Mouse (Mus musculus): ENCODE measurements around the gene Tas2r129. TPM values are rescaled to one million over a fixed set of nuclear protein-coding genes. Genes with fewer than 3 reads are reported as not detected.
"Not testable (repeated sequence)": the region's sequence is repeated elsewhere in the genome, so short reads cannot be mapped to it uniquely, and the experiment has no call there.

Tas2r129 gene
- not detected in 2 replicates for total RNA-seq (2017)

- ATAC-seq (replicated peaks; ENCODE audit: low read depth, poor library complexity, severe bottlenecking): no peak
These were observed at the start of gene Tas2r129 for GRCm38 (mm10) chr6:132950802-132951201. Gene Tas2r129, plus strand, starts transcription at chr6:132951102.

DNA sequence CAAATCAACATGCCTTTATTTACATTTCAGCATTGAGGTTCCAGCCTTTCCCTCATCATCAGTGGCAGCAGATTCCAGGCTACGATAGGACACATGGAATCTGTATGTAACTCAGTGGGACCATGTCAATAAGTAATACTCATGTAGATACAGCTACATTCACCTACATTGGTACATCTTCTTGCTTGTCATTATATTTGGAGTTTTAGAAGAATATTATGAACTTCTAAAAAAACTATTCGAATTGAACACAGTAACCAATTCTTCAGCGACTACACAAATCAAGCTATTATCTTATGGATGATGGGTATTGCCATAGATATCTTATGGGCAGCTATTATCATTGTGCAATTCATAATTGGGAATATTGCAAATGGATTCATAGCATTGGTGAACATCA, 41.6 kb upstream of the Tas2r129 start, which contains the start of gene Tas2r125:
Tas2r125 (plus strand) TSS at position 301 of the 400 bp plus-strand sequence.
- ATAC-seq (replicated peaks; ENCODE audit: low read depth, poor library complexity, severe bottlenecking): no peak

GRCm38 (mm10) chr6:132941376-132941775, 9.5 kb upstream of the Tas2r129 start:
- ATAC-seq (replicated peaks; ENCODE audit: low read depth, poor library complexity, severe bottlenecking): not testable (repeated sequence)

DNA sequence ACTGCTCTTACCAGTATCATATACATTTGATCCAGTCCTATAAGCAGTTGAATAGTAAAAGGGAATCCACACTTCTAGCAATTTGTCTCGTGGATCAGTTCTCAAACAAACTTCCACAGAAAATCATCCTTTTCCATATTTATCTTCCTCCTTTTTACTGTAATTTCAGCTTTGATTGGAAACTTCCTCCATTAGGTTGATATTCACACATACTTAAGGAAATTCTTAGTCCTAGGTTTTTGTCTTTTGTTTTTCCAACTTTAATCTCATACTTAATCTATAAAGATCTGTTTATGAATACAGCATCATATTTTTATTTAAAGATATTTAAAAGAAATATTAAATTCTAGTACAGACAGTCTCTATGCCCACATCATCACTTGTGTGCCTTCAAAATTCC, 6.9 kb downstream of the Tas2r129 start, which contains the start of gene Tas2r131:
Tas2r131 (minus strand) TSS at position 101 of the 400 bp plus-strand sequence.
- ATAC-seq (replicated peaks; ENCODE audit: low read depth, poor library complexity, severe bottlenecking): no peak

GRCm38 (mm10) chr6:132980865-132981264, 30.0 kb downstream of the Tas2r129 start, which contains the start of gene Tas2r109:
Gene Tas2r109, minus strand, starts transcription at chr6:132980965.
- ATAC-seq (replicated peaks; ENCODE audit: low read depth, poor library complexity, severe bottlenecking): no peak

Other genes starting within 250 kb of the Tas2r129 start
- gene Tas2r122, start 239.2 kb upstream of the Tas2r129 start, total RNA-seq (2017): not detected in 2 replicates
- not detected in 2 replicates for gene Tas2r115, start 213.1 kb upstream of the Tas2r129 start, total RNA-seq (2017)
- not detected in 2 replicates for gene Tas2r124, start 196.4 kb upstream of the Tas2r129 start, total RNA-seq (2017)
- gene Tas2r102, start 189.0 kb upstream of the Tas2r129 start, total RNA-seq (2017): not detected in 2 replicates
- gene Tas2r136, start 172.9 kb upstream of the Tas2r129 start, total RNA-seq (2017): not detected in 2 replicates
- not detected in 2 replicates for gene Tas2r117, start 148.3 kb upstream of the Tas2r129 start, total RNA-seq (2017)
- gene Tas2r123, start 104.0 kb upstream of the Tas2r129 start, total RNA-seq (2017): not detected in 2 replicates
- not detected in 2 replicates for gene Tas2r116, start 95.7 kb upstream of the Tas2r129 start, total RNA-seq (2017)
- not detected in 2 replicates for gene Tas2r110, start 83.1 kb upstream of the Tas2r129 start, total RNA-seq (2017)
- gene Tas2r113, start 58.1 kb upstream of the Tas2r129 start, total RNA-seq (2017): not detected in 2 replicates
- gene Tas2r125, start 41.5 kb upstream of the Tas2r129 start, total RNA-seq (2017): not detected in 2 replicates
- gene Tas2r131, start 6.8 kb downstream of the Tas2r129 start, total RNA-seq (2017): not detected in 2 replicates
- not detected in 2 replicates for gene Tas2r109, start 29.9 kb downstream of the Tas2r129 start, total RNA-seq (2017)
- gene Tas2r103, start 86.0 kb downstream of the Tas2r129 start, total RNA-seq (2017): not detected in 2 replicates
- gene Tas2r140, start 104.7 kb downstream of the Tas2r129 start, total RNA-seq (2017): not detected in 2 replicates
- gene Smim10l1, start 153.8 kb downstream of the Tas2r129 start, total RNA-seq (2017): 122 and 141 TPM in 2 replicates